Mouse (Mus musculus): ENCODE measurements around the gene Tirap. TPM values are rescaled to one million over a fixed set of nuclear protein-coding genes. Genes with fewer than 3 reads are reported as not detected.
"Not testable (repeated sequence)": the region's sequence is repeated elsewhere in the genome, so short reads cannot be mapped to it uniquely, and the experiment has no call there.

Gene Tirap
- polyA plus RNA-seq, 1 experiment from 2014 or later, result 16.6 TPM

DNA sequence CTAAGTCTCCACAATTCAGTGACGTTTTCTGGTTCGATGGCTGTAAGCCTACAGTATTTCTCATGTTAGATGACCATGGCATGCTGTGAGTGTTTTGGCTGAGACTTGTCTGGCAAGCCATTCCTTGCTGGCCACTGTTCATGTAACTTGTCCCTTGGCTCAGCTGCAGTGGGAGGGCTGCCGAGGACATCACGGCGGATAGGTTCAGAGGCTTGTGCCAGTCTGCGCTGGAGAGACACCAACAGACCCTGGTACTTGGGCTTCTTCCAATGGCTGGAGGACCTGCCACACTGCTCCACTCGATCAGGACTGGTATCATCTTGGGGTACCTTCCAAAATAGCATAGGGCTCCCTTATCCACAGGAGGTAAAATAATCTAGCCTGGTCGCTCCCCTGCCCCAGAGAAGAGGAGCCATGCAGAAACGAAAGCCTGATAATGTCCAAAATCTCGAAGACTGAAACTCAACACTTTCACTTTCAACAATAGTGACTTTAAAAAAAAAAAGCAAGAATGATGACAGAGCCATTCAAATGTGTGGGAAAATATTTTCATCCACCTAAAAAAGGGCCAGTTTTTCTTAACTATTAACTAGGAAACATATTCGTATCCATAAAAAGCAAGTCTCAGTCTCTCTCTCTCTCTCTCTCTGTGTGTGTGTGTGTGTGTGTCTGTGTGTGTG, 36.9 kb downstream of the Tirap start:
- 93% methylated on average over 11 of the region's 11 CpGs for WGBS
- no peak for ATAC-seq (ENCODE audit: insufficient read depth, low FRiP score, low TSS enrichment)

DNA sequence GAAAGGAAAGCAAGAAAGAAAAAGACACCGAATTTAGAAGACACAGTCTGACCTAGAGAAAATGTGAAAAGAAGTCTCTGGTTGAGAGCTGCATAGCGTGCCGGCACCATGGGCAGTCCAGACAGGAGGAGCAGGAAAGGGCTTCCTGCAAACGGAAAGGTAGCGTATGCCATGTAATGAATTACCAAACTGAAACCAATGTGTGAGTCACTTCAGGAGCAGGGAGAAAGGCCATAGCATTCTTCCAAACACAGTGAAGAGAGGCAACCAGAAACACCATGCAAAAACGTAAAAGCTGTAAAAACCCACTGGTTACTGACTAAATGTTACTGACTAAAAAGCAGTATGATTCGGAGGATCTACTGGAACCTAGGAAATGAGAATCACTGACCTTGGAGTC, 38.4 kb downstream of the Tirap start:
- DNase-seq (ENCODE audit: low spot score), result no peak
- Histone ChIP-seq H3K9me3 (ENCODE audit: control insufficient read depth, low read length) (no peaks in the 10 kb centered on the region), H3K4me3 (ENCODE audit: low read depth, low read length) (no peak overlapping the region), H3K4me2 (ENCODE audit: low read depth) (no peak overlapping the region), H3K4me1 (ENCODE audit: control insufficient read depth, insufficient read depth, low read length) (no peaks in the 10 kb centered on the region), H3K27me3 (ENCODE audit: control insufficient read depth, insufficient read depth, low read length) (no peaks in the 10 kb centered on the region), H3K27ac (ENCODE audit: low read depth, low read length) (no peak overlapping the region), H3K36me3 (ENCODE audit: control insufficient read depth, insufficient read depth, low read length) (no peaks in the 10 kb centered on the region), H3K9ac (ENCODE audit: low read length) (no peak overlapping the region)
- WGBS, result 91% methylated on average over 7 of the region's 7 CpGs
- no peak for ATAC-seq (ENCODE audit: insufficient read depth, low FRiP score, low TSS enrichment)

More for the DNA sequence above, 36.9 kb downstream of the Tirap start:
- Histone ChIP-seq H3K9ac (ENCODE audit: low read length) (no peak overlapping the region), H3K36me3 (ENCODE audit: control insufficient read depth, insufficient read depth, low read length) (no peaks in the 10 kb centered on the region), H3K9me3 (ENCODE audit: control insufficient read depth, low read length) (no peaks in the 10 kb centered on the region), H3K27me3 (ENCODE audit: control insufficient read depth, insufficient read depth, low read length) (no peaks in the 10 kb centered on the region), H3K4me2 (ENCODE audit: low read depth) (no peak overlapping the region), H3K27ac (ENCODE audit: low read depth, low read length) (no peak overlapping the region), H3K4me1 (ENCODE audit: control insufficient read depth, insufficient read depth, low read length) (0 out of 2 replicates have a peak, but pooled peaks cover 2% of the 10 kb centered on the region), H3K4me3 (ENCODE audit: low read depth, low read length) (no peak overlapping the region)
- DNase-seq (ENCODE audit: low spot score), result no peak

DNA sequence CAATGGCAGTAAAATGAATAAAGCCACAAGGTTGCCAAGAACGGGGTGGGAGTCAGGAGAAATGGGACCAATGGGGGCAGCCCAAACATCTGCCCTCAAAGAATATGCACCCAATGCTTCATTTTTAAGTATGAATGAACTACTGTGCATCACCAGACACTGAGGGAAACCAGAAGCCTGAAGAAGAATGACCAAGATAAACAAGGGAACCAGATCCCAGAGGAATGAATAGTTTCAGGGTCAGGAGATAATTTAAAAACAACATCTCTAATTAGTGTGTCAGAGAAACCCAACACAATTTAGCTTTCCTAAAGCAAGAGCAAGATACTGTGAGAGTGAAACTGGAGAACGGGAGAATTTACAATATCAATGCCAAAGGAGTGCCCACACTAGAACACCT, 39.4 kb downstream of the Tirap start:
- Histone ChIP-seq H3K4me1 (ENCODE audit: control insufficient read depth, insufficient read depth, low read length) (no peaks in the 10 kb centered on the region), H3K27ac (ENCODE audit: low read depth, low read length) (no peak overlapping the region)
- WGBS, result 82% methylated on average over 2 of the region's 2 CpGs

DNA sequence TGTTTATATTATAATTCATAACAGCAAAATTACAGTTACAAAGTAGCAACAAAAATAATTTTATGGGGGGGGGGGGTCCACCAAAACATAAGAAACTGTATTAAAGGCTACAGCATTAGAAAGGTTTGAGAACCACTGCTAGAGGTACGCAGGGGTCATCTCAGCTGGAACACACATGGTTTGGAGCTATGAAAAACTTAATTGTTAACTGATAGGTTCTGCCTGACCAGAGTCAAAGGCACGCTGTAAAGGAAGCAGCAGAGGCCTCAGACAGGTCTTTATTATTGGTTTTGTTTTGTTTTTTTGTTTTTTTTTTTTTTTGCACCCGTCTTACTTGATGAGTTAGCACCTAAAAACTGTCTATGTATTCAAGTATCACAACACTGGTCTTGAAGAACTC, 41.6 kb downstream of the Tirap start:
- Histone ChIP-seq H3K9ac (ENCODE audit: low read length) (no peak overlapping the region), H3K27me3 (ENCODE audit: control insufficient read depth, insufficient read depth, low read length) (no peaks in the 10 kb centered on the region), H3K4me1 (ENCODE audit: control insufficient read depth, insufficient read depth, low read length) (no peaks in the 10 kb centered on the region), H3K4me3 (ENCODE audit: low read depth, low read length) (no peak overlapping the region), H3K4me2 (ENCODE audit: low read depth) (no peak overlapping the region), H3K36me3 (ENCODE audit: control insufficient read depth, insufficient read depth, low read length) (no peaks in the 10 kb centered on the region), H3K9me3 (ENCODE audit: control insufficient read depth, low read length) (no peaks in the 10 kb centered on the region), H3K27ac (ENCODE audit: low read depth, low read length) (no peak overlapping the region)
- DNase-seq (ENCODE audit: low spot score) (no peak), ATAC-seq (ENCODE audit: insufficient read depth, low FRiP score, low TSS enrichment) (no peak)
- WGBS, result 87% methylated on average over 3 of the region's 3 CpGs

More for the DNA sequence above, 39.4 kb downstream of the Tirap start:
- H3K4me3 ChIP-seq (ENCODE audit: low read depth, low read length), result no peak overlapping the region
- H3K9ac ChIP-seq (ENCODE audit: low read length), result no peak overlapping the region
- H3K36me3 ChIP-seq (ENCODE audit: control insufficient read depth, insufficient read depth, low read length), result no peaks in the 10 kb centered on the region
- DNase-seq (ENCODE audit: low spot score) (no peak), ATAC-seq (ENCODE audit: insufficient read depth, low FRiP score, low TSS enrichment) (no peak)
- H3K9me3 ChIP-seq (ENCODE audit: control insufficient read depth, low read length), result no peaks in the 10 kb centered on the region
- H3K4me2 ChIP-seq (ENCODE audit: low read depth), result no peak overlapping the region
- no peaks in the 10 kb centered on the region for H3K27me3 ChIP-seq (ENCODE audit: control insufficient read depth, insufficient read depth, low read length)

DNA sequence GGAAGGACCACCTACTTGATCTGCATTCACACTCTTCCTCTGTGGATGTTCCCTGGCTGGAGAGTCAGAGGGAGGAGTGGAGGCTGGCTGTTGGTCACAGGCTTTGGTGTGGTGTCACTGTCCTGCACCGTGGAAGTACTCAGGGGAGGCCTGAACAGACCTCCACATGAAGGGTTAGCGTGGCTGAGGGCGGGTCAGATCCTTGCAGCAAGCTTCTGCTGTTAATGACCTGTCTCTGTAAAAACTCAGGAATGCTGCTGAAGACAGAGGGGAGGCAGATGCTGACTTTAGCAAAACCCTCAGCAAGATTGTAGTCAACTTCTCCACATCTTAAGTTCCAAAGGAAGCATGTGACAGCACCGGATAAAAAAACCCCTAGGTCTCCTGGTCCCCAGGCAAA, 43.2 kb downstream of the Tirap start:
- Histone ChIP-seq H3K9ac (ENCODE audit: low read length) (no peak overlapping the region), H3K27me3 (ENCODE audit: control insufficient read depth, insufficient read depth, low read length) (no peaks in the 10 kb centered on the region), H3K36me3 (ENCODE audit: control insufficient read depth, insufficient read depth, low read length) (no peaks in the 10 kb centered on the region), H3K4me3 (ENCODE audit: low read depth, low read length) (no peak overlapping the region), H3K27ac (ENCODE audit: low read depth, low read length) (no peak overlapping the region), H3K4me1 (ENCODE audit: control insufficient read depth, insufficient read depth, low read length) (no peaks in the 10 kb centered on the region), H3K4me2 (ENCODE audit: low read depth) (no peak overlapping the region), H3K9me3 (ENCODE audit: control insufficient read depth, low read length) (no peaks in the 10 kb centered on the region)
- ATAC-seq (ENCODE audit: insufficient read depth, low FRiP score, low TSS enrichment) (no peak), DNase-seq (ENCODE audit: low spot score) (no peak)
- 90% methylated on average over 4 of the region's 4 CpGs for WGBS

DNA sequence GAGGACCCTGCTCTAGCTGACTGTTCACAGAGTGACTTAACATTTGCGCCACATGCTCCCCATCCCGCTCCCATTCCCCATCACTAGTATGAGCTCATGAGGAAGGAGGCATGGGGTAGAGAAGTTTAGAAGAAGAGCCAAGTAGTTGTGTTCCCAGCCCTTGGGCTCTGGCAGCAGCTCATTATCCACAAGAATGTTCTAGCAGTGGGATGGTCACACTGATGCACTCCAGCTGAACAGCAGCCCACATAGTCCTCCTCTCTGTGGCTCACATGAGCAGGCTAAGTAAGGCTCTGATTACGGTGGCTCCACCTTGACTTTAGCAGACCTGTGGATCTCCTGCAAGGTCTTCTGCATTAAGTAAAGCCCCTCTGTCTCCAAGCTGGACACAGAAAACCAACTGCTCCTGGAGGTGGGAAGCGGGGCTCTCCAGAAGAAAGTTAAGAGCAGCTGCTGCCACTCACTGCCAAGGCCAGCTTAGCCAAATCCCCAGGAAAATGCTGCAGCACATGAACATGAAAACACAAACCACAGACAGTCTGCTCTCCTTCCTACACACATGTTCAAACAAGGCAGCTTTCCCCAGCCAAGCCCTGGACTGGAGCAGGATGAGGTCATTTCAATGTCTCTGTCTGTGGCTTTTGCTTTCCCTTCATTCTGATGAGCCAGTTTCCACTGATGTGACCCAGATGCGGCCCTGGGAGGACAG, 43.9 kb downstream of the Tirap start:
- Histone ChIP-seq H3K4me3 (ENCODE audit: low read depth, low read length) (no peak overlapping the region), H3K27ac (ENCODE audit: low read depth, low read length) (no peak overlapping the region), H3K4me2 (ENCODE audit: low read depth) (no peak overlapping the region), H3K9ac (ENCODE audit: low read length) (no peak overlapping the region), H3K4me1 (ENCODE audit: control insufficient read depth, insufficient read depth, low read length) (no peaks in the 10 kb centered on the region), H3K36me3 (ENCODE audit: control insufficient read depth, insufficient read depth, low read length) (no peaks in the 10 kb centered on the region), H3K9me3 (ENCODE audit: control insufficient read depth, low read length) (no peaks in the 10 kb centered on the region), H3K27me3 (ENCODE audit: control insufficient read depth, insufficient read depth, low read length) (no peaks in the 10 kb centered on the region)
- 89% methylated on average over 5 of the region's 5 CpGs for WGBS
- ATAC-seq (ENCODE audit: insufficient read depth, low FRiP score, low TSS enrichment), result no peak
- DNase-seq (ENCODE audit: low spot score), result no peak

DNA sequence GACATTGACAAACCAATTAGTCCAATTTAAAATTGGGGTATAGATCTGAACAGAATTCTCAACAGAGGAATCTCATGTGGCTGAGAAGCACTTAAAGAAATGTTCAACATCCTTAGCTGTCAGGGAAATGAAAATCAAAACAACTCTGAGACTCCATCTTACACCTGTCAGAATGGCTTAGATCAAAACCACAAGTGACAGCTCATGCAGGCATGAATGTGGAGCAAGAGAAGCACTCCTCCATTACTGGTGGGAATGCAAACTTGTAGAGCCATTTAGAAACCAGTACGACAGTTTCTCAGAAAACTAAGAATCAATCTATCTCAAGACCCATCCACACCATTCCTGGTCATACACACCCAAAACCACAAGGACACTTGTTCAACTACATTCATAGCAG, 47.2 kb downstream of the Tirap start:
- no peak for DNase-seq (ENCODE audit: low spot score)
- Histone ChIP-seq H3K9ac (ENCODE audit: low read length) (no peak overlapping the region), H3K4me2 (ENCODE audit: low read depth) (no peak overlapping the region), H3K4me3 (ENCODE audit: low read depth, low read length) (no peak overlapping the region), H3K4me1 (ENCODE audit: control insufficient read depth, insufficient read depth, low read length) (no peaks in the 10 kb centered on the region), H3K36me3 (ENCODE audit: control insufficient read depth, insufficient read depth, low read length) (no peaks in the 10 kb centered on the region), H3K9me3 (ENCODE audit: control insufficient read depth, low read length) (no peaks in the 10 kb centered on the region), H3K27ac (ENCODE audit: low read depth, low read length) (no peak overlapping the region), H3K27me3 (ENCODE audit: control insufficient read depth, insufficient read depth, low read length) (no peaks in the 10 kb centered on the region)
- WGBS, result 97% methylated on average over 1 of the region's 1 CpGs
- no peak for ATAC-seq (ENCODE audit: insufficient read depth, low FRiP score, low TSS enrichment)

DNA sequence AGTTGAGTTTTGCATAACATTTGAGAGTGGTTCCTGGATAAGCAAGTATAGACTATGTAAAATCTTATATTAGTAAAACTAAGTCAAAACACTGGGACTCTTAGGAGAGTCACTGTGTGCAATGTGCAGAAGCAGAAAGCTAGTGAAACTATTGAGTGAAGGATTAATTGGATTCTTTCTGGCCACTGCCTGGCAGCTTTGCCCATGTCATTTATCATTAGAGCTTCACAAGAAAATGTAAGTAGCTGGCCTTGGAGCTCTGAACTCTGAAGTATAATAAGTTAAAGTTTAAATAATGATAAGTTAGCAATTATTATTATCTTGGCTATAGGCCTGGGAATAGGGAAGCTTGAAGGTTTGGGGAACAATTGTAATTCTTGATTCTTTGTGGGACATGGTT, 51.3 kb downstream of the Tirap start:
- not testable (repeated sequence) for H3K4me3 ChIP-seq (ENCODE audit: low read depth, low read length); DNase-seq (ENCODE audit: low spot score); H3K9ac ChIP-seq (ENCODE audit: low read length); H3K36me3 ChIP-seq (ENCODE audit: control insufficient read depth, insufficient read depth, low read length); H3K4me2 ChIP-seq (ENCODE audit: low read depth); H3K9me3 ChIP-seq (ENCODE audit: control insufficient read depth, low read length); H3K27ac ChIP-seq (ENCODE audit: low read depth, low read length); H3K27me3 ChIP-seq (ENCODE audit: control insufficient read depth, insufficient read depth, low read length); H3K4me1 ChIP-seq (ENCODE audit: control insufficient read depth, insufficient read depth, low read length); ATAC-seq (ENCODE audit: insufficient read depth, low FRiP score, low TSS enrichment)

DNA sequence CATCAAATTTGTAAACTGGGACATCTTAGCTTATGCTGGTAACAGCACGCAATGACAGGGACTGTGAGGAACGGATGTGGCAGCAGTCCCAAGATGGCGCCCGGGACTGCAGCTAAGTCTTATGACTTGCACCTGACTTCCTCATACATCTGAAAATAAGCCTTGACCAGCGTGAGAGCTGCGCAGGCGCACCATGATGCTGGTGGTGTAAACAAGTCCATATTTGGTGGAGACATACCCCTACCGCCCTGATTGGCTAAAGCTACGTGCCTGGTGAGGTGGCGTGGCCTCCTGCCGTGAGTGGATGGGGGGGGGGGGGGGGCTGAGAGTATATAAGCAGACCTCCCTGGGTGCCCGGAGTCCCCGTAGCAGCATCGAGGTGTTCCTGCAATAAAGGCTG, 52.8 kb downstream of the Tirap start:
- not testable (repeated sequence) for ATAC-seq (ENCODE audit: insufficient read depth, low FRiP score, low TSS enrichment); H3K4me2 ChIP-seq (ENCODE audit: low read depth); H3K36me3 ChIP-seq (ENCODE audit: control insufficient read depth, insufficient read depth, low read length); DNase-seq (ENCODE audit: low spot score); H3K27me3 ChIP-seq (ENCODE audit: control insufficient read depth, insufficient read depth, low read length); H3K9me3 ChIP-seq (ENCODE audit: control insufficient read depth, low read length); H3K9ac ChIP-seq (ENCODE audit: low read length); H3K4me1 ChIP-seq (ENCODE audit: control insufficient read depth, insufficient read depth, low read length); H3K27ac ChIP-seq (ENCODE audit: low read depth, low read length); H3K4me3 ChIP-seq (ENCODE audit: low read depth, low read length)
- WGBS, result 95% methylated on average over 13 of the region's 14 CpGs

All from neural tube, embryonic 11.5 days (tissue).